Mouse (Mus musculus): ENCODE data around the gene Slc38a1.

GRCm38 (mm10) chr15:96562521-96562920, 80.2 kb downstream of the Slc38a1 start:
- TF ChIP-seq POLR2A (IDR thresholded peaks at IDR 0.05; ENCODE audit: borderline replicate concordance, insufficient read depth, low read length): no peak
- TF ChIP-seq CTCF (IDR thresholded peaks at IDR 0.05; ENCODE audit: borderline replicate concordance, insufficient read depth, low read depth, low read length): no peak

Measured in cerebellum, adult 2 months (tissue).